Mouse (Mus musculus) brown adipose tissue, adult 24 weeks (tissue): ENCODE measurements around the gene Cep44. TPM values are rescaled to one million over a fixed set of nuclear protein-coding genes. Genes with fewer than 3 reads are reported as not detected.

ENCODE experiments used
- H3K27ac ChIP-seq: fragments of 200-500 bp; replicated peaks from 2 replicates; pipeline ENCODE4 v1.5.1; 2012; ENCODE audit warnings: low read depth, mild to moderate bottlenecking, low read length
- H3K4me1 ChIP-seq: fragments of 200-500 bp; 2 replicates; pipeline ENCODE4 v1.6.1; 2012; ENCODE audit warnings: low read length, mixed read lengths; ENCODE audit not compliant: control insufficient read depth, insufficient read depth, insufficient read length
- H3K4me3 ChIP-seq: fragments of 200-500 bp; 2 replicates; pipeline ENCODE4 v1.5.1; 2012; ENCODE audit warnings: low read depth, mild to moderate bottlenecking, low read length, moderate library complexity; ENCODE audit not compliant: insufficient read depth
- polyA plus RNA-seq: library from polyadenylated mRNA; stranded (reverse); fragments of >200 nt; gene quantifications from 2 replicates; pipeline ENCODE4 v1.2.4, GENCODE M21; 2012; ENCODE audit not compliant: missing spikeins, insufficient read depth, insufficient read length

Gene Cep44
- polyA plus RNA-seq, 1 experiment, result 6.3 TPM

DNA sequence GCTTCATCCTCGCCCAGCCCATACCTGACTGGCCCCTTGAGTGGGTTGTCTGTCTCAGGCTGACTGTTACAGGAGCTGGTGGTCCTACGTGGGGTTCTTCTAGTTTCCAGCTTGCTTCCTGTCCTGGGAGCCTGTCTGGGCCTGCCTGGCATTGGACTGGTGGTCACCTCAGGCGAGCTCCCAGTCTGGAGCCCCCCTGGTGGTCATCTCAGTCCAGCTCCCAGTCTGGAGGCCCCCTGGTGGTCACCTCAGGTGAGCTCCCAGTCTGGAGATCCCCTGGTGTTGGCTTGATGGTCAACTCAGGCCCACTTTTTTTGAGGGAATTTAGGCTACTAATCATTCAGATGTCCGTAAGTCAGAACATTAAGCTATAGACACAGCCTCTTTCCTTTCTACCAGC lies 29.8 kb downstream of the Cep44 start:
- no peak overlapping the region for H3K27ac ChIP-seq
- H3K4me1 ChIP-seq, result no peaks in the 10 kb centered on the region
- H3K4me3 ChIP-seq, result no peak overlapping the region

DNA sequence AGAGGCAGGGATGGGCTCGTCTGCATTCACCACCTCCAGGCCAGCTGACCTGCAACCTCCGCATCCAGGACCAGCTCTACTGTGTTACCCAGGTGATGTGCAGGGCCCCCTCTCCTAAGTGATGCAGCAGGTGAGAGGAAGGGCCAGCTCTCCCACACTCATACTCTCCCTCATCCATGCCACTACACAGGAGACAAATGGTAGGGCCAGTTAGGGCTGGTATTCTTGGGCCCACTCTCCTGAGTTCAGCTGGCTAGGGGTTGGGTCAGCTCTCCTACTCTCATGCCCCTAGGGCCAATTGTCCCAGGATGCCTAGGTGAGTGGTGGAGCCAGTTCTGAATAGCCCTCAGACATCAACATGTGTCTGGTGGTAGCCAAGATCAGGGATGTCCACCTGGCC lies 30.6 kb downstream of the Cep44 start:
- H3K4me3 ChIP-seq, result no peak overlapping the region
- no peaks in the 10 kb centered on the region for H3K4me1 ChIP-seq
- no peak overlapping the region for H3K27ac ChIP-seq

DNA sequence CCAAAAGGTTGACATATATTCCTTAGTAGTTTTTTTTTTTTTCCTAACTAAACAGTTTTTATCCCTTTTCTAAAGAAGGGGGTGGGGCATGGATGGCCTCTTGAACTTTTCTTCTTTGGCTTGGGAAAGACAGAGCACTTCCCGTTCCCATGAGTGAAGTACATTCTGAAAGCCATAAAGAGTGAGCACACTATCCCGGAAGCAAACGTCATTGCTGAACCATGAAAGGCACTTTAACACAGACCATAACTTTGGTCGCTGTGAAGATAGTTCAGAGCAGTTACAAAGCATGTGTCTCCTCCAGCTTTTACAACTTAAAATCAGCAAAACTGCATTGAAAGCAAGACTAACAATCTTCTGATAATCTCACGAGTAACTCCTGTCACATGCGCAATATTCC lies 32.0 kb downstream of the Cep44 start:
- H3K27ac ChIP-seq, result no peak overlapping the region
- H3K4me3 ChIP-seq, result no peak overlapping the region
- no peaks in the 10 kb centered on the region for H3K4me1 ChIP-seq

DNA sequence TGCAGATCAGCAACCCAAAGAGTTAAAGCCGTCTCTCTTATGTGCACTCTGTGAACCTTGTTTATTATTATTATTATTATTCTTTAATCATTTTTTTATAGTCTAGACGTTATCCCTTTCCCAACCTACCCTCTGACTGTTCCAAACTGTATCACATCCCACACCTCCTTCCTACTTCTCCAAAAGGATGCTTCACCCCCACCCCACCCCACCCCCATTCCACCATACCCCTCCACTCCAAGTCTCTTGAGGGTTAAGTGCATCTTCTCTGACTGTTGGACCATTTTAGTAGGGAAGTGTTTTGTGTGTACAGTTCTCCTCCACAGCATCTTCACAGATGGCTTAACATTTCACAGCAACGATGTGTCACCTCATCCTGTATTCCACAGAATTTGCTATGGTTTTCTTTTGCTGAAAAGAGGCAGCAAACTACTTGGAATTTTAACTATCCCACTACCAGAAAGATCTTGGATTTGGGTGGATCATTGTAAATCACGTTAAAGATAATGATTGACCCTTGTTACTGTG lies 41.8 kb downstream of the Cep44 start:
- Histone ChIP-seq H3K27ac (no peak overlapping the region), H3K4me3 (no peak overlapping the region), H3K4me1 (no peaks in the 10 kb centered on the region)

DNA sequence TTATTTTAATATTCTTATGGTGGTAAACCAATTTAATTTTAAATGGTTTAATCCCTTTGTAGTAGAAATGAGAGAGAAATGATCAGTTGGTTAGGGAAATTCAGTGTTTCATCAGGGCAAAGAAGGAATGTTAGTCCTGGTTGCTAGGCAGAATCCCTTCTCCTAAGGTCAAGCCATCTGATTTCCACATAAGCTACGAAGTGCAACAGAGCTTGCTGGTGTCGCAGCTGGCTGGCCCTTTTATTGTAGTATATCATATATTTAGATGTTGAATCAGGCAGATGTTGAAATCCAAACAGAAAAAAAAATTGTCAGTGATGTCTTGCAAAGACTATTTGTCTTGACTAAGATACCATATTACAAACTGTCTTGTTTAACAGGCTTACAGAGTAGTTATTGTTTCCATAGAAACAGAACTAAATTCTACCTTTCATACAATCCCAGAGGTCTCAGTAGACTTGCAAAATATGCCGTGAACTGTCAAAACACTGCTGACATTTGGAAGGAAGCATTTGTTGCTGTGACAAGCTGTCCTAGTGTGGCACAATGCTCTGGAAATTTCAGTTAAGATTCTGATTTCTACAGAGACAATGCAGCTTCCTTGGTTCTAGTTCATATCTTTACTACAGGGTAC lies 42.4 kb downstream of the Cep44 start:
- no peak overlapping the region for H3K4me3 ChIP-seq
- H3K27ac ChIP-seq, result no peak overlapping the region
- no peaks in the 10 kb centered on the region for H3K4me1 ChIP-seq

DNA sequence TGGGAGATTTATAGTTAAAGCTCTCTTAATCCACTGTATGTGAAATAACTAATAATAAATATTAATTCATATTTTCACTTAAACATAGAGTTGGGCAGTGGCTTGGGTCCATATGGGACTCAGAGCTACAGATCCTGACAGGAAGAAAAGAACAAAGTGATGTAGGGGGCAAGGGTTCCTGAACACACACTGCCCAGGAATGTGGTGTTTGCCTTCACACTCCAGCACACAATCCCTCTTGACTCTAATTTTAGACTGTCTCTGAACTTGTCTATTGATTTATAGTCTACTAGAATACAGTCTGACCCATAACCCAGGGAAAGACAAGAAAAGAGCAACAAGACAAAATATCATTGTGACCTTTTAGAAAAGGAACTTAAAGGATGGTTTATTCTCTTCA lies 48.9 kb downstream of the Cep44 start:
- H3K27ac ChIP-seq, result no peak overlapping the region
- no peaks in the 10 kb centered on the region for H3K4me1 ChIP-seq
- H3K4me3 ChIP-seq, result no peak overlapping the region

DNA sequence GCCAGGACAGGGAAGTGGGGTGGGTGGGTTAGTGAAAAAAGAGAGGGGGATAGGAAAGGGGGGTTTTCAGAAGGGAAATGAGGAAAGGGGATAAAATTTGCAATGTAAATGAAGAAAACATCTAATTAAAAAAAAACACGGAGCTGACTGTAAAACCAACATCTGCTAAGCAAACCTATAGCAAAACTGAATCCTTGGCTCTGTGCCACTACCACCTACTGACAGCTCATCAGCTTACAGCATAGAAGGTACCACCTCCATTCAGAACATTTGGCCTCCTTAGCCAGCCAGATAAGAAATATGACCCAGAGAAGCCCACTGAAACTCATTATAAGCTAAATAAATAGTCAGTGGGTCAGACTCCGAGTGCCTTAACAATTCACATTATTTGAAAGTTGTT lies 61.4 kb downstream of the Cep44 start:
- no peaks in the 10 kb centered on the region for H3K4me1 ChIP-seq
- H3K4me3 ChIP-seq, result no peak overlapping the region
- no peak overlapping the region for H3K27ac ChIP-seq

DNA sequence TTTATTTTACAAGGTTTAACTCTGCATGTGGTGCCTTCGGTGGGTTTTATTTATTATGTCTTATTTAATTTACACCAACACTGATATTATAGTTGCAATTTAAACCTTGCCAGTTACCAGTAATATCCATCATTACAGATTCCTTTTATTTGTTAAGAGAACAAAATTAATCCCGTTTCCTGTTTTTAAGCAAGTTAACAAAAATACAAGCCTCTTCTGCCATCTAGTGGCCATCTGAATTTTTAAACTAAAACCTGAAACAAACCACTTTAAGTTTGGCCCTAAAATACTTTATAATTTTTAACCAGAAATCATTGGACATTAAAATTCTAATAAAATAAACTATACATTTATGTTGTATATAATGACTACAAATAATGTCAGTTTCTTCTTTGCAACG lies 64.8 kb downstream of the Cep44 start:
- Histone ChIP-seq H3K4me1 (no peaks in the 10 kb centered on the region), H3K27ac (no peak overlapping the region), H3K4me3 (no peak overlapping the region)

Other genes starting within 250 kb of the Cep44 start
- 73.0 and 107 TPM in 2 replicates for gene Fbxo8, start within 50 bp of the Cep44 start, polyA plus RNA-seq